Mouse (Mus musculus): ENCODE measurements around the gene Rtl1. TPM values are rescaled to one million over a fixed set of nuclear protein-coding genes. Genes with fewer than 3 reads are reported as not detected.

Rtl1 gene
- not detected in 2 replicates for total RNA-seq (2023)

DNA sequence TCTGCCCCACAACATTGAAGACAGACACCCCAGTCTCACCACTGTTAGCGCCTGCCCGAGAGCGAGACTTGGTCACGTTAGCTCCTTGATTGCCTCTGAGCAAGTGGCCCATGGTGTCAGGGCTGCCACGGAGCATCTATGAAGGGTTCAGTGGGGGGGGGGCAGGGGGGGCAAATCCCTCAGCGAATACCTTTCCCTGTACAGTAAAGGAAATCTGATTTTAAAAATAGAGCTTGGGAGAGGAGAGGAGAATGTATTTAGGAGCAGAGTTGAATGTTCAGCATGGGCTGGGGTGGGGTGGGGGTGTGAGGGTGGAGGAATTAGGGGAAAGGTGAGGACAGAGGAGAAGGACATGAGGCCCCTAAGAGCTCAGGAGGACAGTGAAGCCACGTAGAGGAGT, at the start of gene Rtl1:
Gene Rtl1 (minus strand): TSS at position 101 of the 400 bp plus-strand sequence.

Other genes with a start within 250 kb of the Rtl1 start
- gene Dlk1, start 147.5 kb downstream of the Rtl1 start, total RNA-seq (2023) = not detected in 2 replicates

All from neutrophil, adult 65 days (primary cell).